Mouse (Mus musculus): Measurements from ENCODE around the gene Bcl10.
"Not testable (repeated sequence)": the region's sequence is repeated elsewhere in the genome, so short reads cannot be mapped to it uniquely, and the experiment has no call there.

Gene Bcl10

DNA sequence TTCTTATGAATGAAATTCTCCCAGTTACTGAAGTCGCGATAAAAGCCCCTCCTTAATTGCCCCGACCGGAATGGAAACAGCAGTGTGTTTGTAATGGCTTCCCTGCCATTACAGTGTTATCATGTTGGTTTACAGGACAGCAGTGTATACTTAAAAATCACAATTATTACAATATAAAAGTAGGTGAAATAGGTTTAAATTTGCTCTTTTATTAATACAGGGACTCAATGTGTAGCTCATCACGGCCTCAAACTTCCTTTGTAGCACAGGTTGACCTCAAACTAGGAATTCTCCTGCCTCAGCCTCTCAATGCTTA is 28.2 kb downstream of the Bcl10 start:
- DNase-seq (ENCODE audit: low spot score in 2 of 2) = no peak

- DNase-seq (ENCODE audit: low spot score in 2 of 2) = no peak
Measured at GRCm38 (mm10) chr3:145951287-145952165, 28.9 kb downstream of the Bcl10 start.

- DNase-seq (ENCODE audit: low spot score in 2 of 2) = no peak
Measured at GRCm38 (mm10) chr3:145952945-145953344, 30.3 kb downstream of the Bcl10 start.

DNA sequence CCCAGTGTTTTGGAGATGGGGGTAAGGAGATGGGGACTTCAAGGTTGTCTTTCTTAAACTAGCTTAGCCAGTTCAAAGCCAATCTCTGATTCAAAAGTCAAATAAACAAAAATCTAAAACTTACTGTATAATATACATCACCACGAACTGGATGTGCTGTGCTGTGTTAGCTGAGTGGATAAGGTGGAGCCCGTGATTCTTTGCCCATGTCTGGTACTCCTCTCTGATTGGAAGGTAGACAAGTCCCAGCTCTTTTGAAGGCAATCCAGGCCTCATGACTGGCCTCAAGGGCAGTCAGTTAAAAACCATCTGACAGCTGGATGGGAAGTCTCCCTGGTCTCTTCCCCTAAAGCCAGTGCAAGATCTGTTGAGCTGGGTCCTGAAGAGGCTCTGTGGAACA is 30.8 kb downstream of the Bcl10 start:
- DNase-seq (ENCODE audit: low spot score in 2 of 2) = no peak

DNA sequence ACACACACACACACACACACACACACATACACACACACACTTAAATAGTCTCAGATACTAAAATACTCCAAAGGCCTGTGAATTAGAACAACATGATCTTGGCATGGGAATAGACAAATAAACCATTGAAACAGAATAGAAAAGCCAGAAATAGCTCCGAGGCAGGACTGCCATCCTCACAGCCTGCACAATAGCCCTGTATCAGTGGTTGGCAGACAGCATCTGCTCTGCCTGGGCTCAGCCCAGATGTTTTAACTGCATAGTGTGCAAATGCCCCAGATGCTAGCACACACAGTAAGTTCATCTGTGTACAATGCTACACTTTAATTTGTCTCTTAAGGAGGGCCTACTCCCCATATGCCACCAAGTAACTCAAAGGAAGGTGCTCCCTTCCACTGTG is 37.2 kb downstream of the Bcl10 start:
- no peak for DNase-seq (ENCODE audit: low spot score in 2 of 2)

GRCm38 (mm10) chr3:145962411-145962810 is 39.8 kb downstream of the Bcl10 start:
- no peak for DNase-seq (ENCODE audit: low spot score in 2 of 2)

- no peak for DNase-seq (ENCODE audit: low spot score in 2 of 2)
Measured at GRCm38 (mm10) chr3:145963101-145964017, 40.8 kb downstream of the Bcl10 start.

DNA sequence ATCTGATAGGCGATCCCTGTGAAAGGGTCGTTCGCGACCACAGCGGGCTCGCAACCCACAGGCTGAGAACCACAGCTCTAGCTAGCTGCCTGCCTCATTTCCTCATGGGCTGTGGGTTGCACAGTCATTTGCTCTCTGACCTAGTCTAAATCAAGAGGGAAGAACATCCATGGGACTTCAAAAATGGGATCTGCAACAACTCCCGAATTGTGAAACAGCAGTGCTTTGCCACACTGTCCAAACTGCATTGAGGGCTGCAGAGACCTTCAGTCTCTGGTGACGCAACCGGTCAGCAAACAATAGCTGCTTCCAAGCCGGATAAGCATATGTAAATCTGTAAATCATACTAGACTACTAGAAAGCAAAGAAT is 41.4 kb downstream of the Bcl10 start:
- no peak for DNase-seq (ENCODE audit: low spot score in 2 of 2)

- no peak for DNase-seq (ENCODE audit: low spot score in 2 of 2)
Measured at GRCm38 (mm10) chr3:145964473-145964872, 41.9 kb downstream of the Bcl10 start.

GRCm38 (mm10) chr3:145965583-145965982 is 43.0 kb downstream of the Bcl10 start:
- not testable (repeated sequence) for DNase-seq (ENCODE audit: low spot score in 2 of 2)

DNA sequence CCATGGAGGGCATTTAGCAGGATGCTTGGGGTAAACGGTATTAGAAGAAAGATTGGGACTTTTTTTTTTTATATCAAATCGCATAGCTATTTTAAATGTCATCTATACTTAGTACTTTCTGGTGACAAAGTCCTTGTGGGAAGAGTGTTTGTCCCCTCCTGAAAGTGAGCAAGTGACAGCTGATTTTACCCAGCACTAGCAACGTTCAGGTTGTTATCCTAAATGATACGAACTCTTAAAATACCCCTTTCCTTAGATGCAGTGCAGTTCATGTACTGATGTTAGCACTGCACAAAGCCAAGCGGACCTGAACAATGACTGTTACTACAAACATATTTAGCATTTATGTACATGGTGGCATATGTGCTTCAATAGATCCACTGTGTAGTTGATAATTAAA is 44.2 kb downstream of the Bcl10 start:
- DNase-seq (ENCODE audit: low spot score in 2 of 2) = no peak

- no peak for DNase-seq (ENCODE audit: low spot score in 2 of 2)
Measured at GRCm38 (mm10) chr3:145969031-145969501, 46.5 kb downstream of the Bcl10 start.

GRCm38 (mm10) chr3:145971501-145971900 is 48.9 kb downstream of the Bcl10 start:
- no peak for DNase-seq (ENCODE audit: low spot score in 2 of 2)

DNA sequence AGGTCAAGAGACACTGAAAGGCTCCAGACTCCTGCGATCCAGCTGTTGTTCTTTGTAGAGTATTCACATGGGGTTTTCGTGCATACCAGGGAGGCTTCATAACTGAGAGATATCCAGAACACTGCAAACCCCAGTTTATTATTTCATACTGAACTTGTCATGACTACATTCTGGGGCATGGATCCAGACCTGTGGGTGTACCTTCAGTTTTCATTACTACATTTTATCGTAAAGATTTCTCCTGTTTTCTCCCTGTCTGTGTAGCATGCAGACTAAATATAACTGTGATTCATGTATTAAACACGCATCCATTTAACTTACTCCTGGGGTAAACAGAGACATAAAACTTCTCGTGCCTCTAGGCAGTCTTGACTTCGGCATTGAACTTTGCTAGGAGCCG is 52.4 kb downstream of the Bcl10 start:
- no peak for DNase-seq (ENCODE audit: low spot score in 2 of 2)

Data from frontal cortex, postnatal 10 days (tissue).